Mouse (Mus musculus): ENCODE results near the gene Plekha4. TPM values are rescaled to one million over a fixed set of nuclear protein-coding genes. Genes with fewer than 3 reads are reported as not detected.

Plekha4 gene
- polyA plus RNA-seq, 1 experiment from 2014 or later: 0.59 TPM

- Histone ChIP-seq H3K4me1 (peaks cover 27% of the 10 kb centered on the region), H3K4me3 (no peak overlapping the region), H3K27me3 (ENCODE audit: insufficient read depth, poor library complexity, severe bottlenecking) (no peaks in the 10 kb centered on the region), H3K9me3 (no peaks in the 10 kb centered on the region), H3K36me3 (no peaks in the 10 kb centered on the region), H3K27ac (peak overlapping the region; percentile 42; the same call in 1 of the 2 replicates)
- WGBS: 61% methylated on average over 8 of the region's 8 CpGs
- no peak for DNase-seq (ENCODE audit: low spot score)
Observed at GRCm38 (mm10) chr7:45553519-45553918, 27.4 kb downstream of the Plekha4 start.

DNA sequence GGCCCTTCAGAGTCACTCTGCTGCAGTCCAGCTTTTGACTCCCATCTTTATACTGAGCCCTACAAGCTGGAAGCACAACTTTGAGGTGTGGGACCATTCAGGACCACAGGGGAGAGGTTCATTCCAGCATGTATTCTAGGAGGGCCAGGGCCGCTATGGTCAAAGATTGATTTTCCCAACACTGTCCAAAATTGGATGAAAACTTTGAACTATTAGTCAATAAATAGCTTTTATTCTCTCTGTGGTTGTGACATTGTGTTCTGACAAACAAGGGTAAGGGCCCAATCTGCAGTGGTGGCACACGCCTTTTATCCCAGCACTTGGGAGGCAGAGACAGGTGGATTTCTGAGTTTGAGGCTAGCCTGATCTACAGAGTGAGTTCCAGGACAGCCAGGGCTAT is 27.9 kb downstream of the Plekha4 start:
- Histone ChIP-seq H3K4me3 (no peak overlapping the region), H3K27ac (peak overlapping the region; percentile 42; the same call in 1 of the 2 replicates), H3K9me3 (no peaks in the 10 kb centered on the region), H3K27me3 (ENCODE audit: insufficient read depth, poor library complexity, severe bottlenecking) (no peaks in the 10 kb centered on the region), H3K36me3 (no peaks in the 10 kb centered on the region), H3K4me1 (peaks cover 32% of the 10 kb centered on the region)
- DNase-seq (ENCODE audit: low spot score): no peak
- WGBS: 92% methylated on average over 2 of the region's 2 CpGs

GRCm38 (mm10) chr7:45554744-45555143 is 28.6 kb downstream of the Plekha4 start, which contains the start of gene Hsd17b14:
Hsd17b14 (plus strand) TSS chr7:45554893.
- Histone ChIP-seq H3K27ac (peak within 1 kb of the TSS; percentile 42; the same call in 1 of the 2 replicates), H3K4me3 (no peak within 1 kb of the TSS), H3K4me1 (peaks cover 36% of the 10 kb centered on the region), H3K27me3 (ENCODE audit: insufficient read depth, poor library complexity, severe bottlenecking) (no peaks in the 10 kb centered on the region), H3K36me3 (no peaks in the 10 kb centered on the region), H3K9me3 (no peaks in the 10 kb centered on the region)
- WGBS: 49% methylated on average over 8 of the region's 8 CpGs
- no peak for DNase-seq (ENCODE audit: low spot score)

GRCm38 (mm10) chr7:45555787-45556186 is 29.7 kb downstream of the Plekha4 start:
- no peaks in the 10 kb centered on the region for H3K36me3 ChIP-seq
- DNase-seq (ENCODE audit: low spot score): peak; percentile 88
- no peak overlapping the region for H3K4me3 ChIP-seq
- 21% methylated on average over 8 of the region's 8 CpGs for WGBS
- no peaks in the 10 kb centered on the region for H3K9me3 ChIP-seq
- H3K27ac ChIP-seq: peak overlapping the region; percentile 52
- no peaks in the 10 kb centered on the region for H3K27me3 ChIP-seq (ENCODE audit: insufficient read depth, poor library complexity, severe bottlenecking)
- H3K4me1 ChIP-seq: peaks cover 35% of the 10 kb centered on the region

DNA sequence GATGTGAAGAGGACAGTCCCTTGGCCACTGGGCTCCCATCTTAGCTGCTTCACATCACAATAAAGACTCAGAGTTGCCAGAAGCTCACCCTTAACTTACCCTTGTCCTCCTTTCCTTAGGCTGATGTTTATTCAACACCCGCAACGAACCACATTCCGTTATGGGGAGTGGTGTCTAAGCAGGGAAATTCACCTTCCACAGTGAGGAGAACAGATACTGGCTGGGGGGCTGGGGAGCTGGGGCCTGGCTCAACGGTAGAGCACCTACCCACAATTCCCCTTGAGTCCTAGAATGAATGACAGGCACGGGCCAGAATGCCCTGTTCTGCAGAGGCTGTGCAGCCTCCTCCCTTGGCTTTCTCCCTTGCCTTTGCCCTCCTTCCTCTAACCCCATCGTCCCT is 32.8 kb downstream of the Plekha4 start:
- peaks cover 38% of the 10 kb centered on the region for H3K4me1 ChIP-seq
- no peak for DNase-seq (ENCODE audit: low spot score)
- 64% methylated on average over 5 of the region's 6 CpGs for WGBS
- no peaks in the 10 kb centered on the region for H3K27me3 ChIP-seq (ENCODE audit: insufficient read depth, poor library complexity, severe bottlenecking)
- H3K9me3 ChIP-seq: no peaks in the 10 kb centered on the region
- H3K36me3 ChIP-seq: no peaks in the 10 kb centered on the region
- H3K4me3 ChIP-seq: no peak overlapping the region
- 0 out of 2 replicates have a peak overlapping the region, but pooled peaks have one; percentile 25 for H3K27ac ChIP-seq

DNA sequence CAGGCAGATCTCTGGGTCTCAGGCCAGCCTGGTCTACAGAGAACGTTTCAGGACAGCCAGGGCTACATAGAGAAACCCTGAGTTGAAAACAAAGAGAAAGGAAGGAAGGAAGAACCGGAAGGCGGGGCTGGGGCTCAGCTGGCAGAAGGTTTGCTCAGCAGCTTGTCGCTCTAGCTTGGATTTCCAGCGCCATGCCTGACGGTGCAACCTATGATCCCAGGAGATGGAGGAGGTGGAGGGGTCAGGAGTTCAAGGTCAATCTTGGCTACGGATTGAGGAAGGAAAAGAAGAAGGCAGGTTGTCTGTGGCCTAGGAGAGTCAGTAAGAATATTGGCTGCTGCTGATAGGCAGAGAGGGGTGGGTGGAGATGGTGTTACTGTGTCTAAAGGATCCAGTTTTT is 34.1 kb downstream of the Plekha4 start:
- Histone ChIP-seq H3K27ac (no peak overlapping the region), H3K9me3 (no peaks in the 10 kb centered on the region), H3K27me3 (ENCODE audit: insufficient read depth, poor library complexity, severe bottlenecking) (no peaks in the 10 kb centered on the region), H3K36me3 (no peaks in the 10 kb centered on the region), H3K4me1 (peaks cover 38% of the 10 kb centered on the region), H3K4me3 (no peak overlapping the region)
- no peak for DNase-seq (ENCODE audit: low spot score)
- WGBS: 77% methylated on average over 7 of the region's 7 CpGs

- no peak overlapping the region; the same call in 1 of the 2 replicates for H3K27ac ChIP-seq
- peak overlapping the region; percentile 27 for H3K4me3 ChIP-seq
Observed at GRCm38 (mm10) chr7:45560843-45561623, 34.9 kb downstream of the Plekha4 start.

DNA sequence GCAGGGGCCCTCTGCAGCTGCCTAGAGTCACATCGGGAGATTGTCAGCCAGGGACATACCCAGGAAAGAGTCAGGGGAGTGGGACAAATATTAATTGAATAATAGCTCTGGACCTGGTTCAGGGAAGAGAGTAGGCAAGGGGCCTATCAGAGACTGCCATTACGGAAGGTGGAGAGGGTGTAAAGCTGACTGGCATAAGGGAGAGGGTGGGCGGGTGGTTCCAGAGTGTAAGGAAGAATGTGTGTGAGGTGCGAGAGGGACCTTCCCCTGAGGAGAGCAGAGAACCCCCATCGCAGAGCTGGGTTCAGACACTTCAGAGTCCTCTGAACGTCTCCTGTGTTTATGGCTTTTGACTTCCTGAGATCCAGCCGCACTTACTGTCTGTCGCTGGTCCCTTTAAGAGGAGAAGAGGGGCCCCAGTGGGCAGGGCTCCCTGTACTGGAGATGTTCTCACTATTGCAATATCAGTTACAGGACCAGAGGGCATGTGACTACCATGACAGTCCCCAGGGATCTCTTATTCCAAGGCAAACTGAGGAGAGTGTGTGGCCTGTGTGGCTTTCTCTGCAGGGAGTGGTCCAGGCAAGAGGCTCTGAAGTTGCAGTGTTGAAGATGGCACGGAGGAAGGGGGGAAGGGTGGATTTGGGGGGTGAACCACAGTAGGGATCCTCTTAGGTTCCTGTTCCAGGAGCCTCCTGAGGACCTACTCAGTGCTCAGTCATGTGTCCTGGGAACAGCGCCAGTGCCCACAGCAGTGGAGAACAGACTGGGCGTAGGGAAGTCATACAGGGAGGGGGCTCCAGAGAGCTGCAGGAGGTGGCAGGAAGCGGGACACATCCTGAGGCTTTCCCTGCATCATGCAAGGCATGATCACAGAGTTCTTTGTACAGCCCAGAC is 35.7 kb downstream of the Plekha4 start:
- H3K27ac ChIP-seq: peak overlapping the region; percentile 72
- H3K4me1 ChIP-seq: peaks cover 30% of the 10 kb centered on the region
- DNase-seq (ENCODE audit: low spot score): no peak
- no peaks in the 10 kb centered on the region for H3K36me3 ChIP-seq
- 47% methylated on average over 12 of the region's 12 CpGs for WGBS
- H3K27me3 ChIP-seq (ENCODE audit: insufficient read depth, poor library complexity, severe bottlenecking): no peaks in the 10 kb centered on the region
- peak overlapping the region; percentile 27 for H3K4me3 ChIP-seq
- no peaks in the 10 kb centered on the region for H3K9me3 ChIP-seq

More at GRCm38 (mm10) chr7:45560843-45561623, 34.9 kb downstream of the Plekha4 start:
- DNase-seq (ENCODE audit: low spot score): no peak
- Histone ChIP-seq H3K27me3 (ENCODE audit: insufficient read depth, poor library complexity, severe bottlenecking) (no peaks in the 10 kb centered on the region), H3K36me3 (no peaks in the 10 kb centered on the region), H3K4me1 (peaks cover 35% of the 10 kb centered on the region), H3K9me3 (no peaks in the 10 kb centered on the region)
- 23% methylated on average over 17 of the region's 17 CpGs for WGBS

- Histone ChIP-seq H3K4me3 (no peak overlapping the region), H3K27ac (no peak overlapping the region), H3K36me3 (no peaks in the 10 kb centered on the region), H3K9me3 (no peaks in the 10 kb centered on the region), H3K4me1 (peaks cover 41% of the 10 kb centered on the region), H3K27me3 (ENCODE audit: insufficient read depth, poor library complexity, severe bottlenecking) (no peaks in the 10 kb centered on the region)
- WGBS: 69% methylated on average over 2 of the region's 2 CpGs
- DNase-seq (ENCODE audit: low spot score): no peak
Observed at GRCm38 (mm10) chr7:45564811-45565210, 38.7 kb downstream of the Plekha4 start.

DNA sequence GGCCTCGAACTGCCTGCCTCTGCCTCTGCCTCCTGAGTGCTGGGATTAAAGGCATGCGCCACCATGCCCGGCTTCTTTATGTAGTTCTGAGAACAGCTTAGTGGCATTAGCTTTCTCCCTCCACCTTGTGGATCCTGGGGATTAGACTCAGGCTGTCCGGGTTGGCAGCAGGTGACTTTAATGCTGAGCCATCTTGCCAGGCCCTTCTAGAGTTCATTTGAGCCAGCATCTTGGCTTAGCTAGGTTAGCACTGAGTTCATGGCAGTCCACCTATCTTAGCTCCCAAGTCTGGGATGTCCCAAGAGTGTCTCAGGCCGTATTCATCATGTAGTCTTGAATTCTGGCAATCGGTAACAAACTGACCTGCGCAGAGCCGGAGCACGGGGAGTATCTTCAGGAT is 39.3 kb downstream of the Plekha4 start:
- WGBS: 83% methylated on average over 9 of the region's 9 CpGs
- Histone ChIP-seq H3K4me3 (no peak overlapping the region), H3K4me1 (peaks cover 44% of the 10 kb centered on the region), H3K27ac (0 out of 2 replicates have a peak overlapping the region, but pooled peaks have one; percentile 19), H3K27me3 (ENCODE audit: insufficient read depth, poor library complexity, severe bottlenecking) (no peaks in the 10 kb centered on the region), H3K36me3 (no peaks in the 10 kb centered on the region), H3K9me3 (no peaks in the 10 kb centered on the region)
- DNase-seq (ENCODE audit: low spot score): no peak

DNA sequence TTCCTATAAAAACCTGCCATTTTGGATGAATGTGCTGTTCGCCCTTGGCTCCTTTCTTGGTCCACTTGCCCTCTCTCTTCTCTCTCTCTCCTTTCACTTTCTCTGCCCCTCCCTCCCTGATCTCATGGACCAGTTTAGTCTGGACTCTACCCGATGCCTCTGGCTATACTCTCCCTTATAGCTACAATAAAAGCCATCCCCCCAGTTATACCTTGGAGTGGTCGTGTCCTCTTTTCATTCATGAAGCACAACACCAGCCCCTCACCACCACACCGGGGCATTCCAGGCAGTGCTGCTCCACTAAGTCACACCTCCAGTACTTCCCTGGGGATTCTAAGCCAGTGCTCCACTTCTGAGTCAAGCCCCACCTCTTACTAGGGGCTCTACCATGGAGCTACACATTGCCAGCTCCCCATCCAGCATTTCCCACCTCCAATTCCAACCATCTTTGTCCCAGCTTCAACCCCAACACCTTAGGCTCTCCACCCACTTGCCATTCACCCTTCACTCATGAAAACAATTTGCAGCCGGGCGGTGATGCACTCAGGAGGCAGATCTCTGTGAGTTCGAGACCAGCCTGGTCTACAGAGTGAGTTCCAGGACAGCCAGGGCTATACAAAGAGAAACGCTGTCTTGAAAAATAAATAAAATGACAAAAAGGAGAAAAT is 41.1 kb downstream of the Plekha4 start:
- H3K9me3 ChIP-seq: no peaks in the 10 kb centered on the region
- DNase-seq (ENCODE audit: low spot score): no peak
- peak overlapping the region; percentile 59 for H3K4me3 ChIP-seq
- 63% methylated on average over 8 of the region's 8 CpGs for WGBS
- no peaks in the 10 kb centered on the region for H3K27me3 ChIP-seq (ENCODE audit: insufficient read depth, poor library complexity, severe bottlenecking)
- no peaks in the 10 kb centered on the region for H3K36me3 ChIP-seq
- peaks cover 43% of the 10 kb centered on the region for H3K4me1 ChIP-seq
- peak overlapping the region; percentile 89 for H3K27ac ChIP-seq

GRCm38 (mm10) chr7:45567780-45568516 is 41.8 kb downstream of the Plekha4 start:
- under 1% methylated on average over 24 of the region's 24 CpGs for WGBS
- H3K27ac ChIP-seq: peak overlapping the region; percentile 89
- DNase-seq (ENCODE audit: low spot score): peak; percentile 99
- peaks cover 42% of the 10 kb centered on the region for H3K4me1 ChIP-seq
- H3K9me3 ChIP-seq: no peaks in the 10 kb centered on the region
- no peaks in the 10 kb centered on the region for H3K36me3 ChIP-seq
- H3K4me3 ChIP-seq: peak overlapping the region; percentile 59
- H3K27me3 ChIP-seq (ENCODE audit: insufficient read depth, poor library complexity, severe bottlenecking): no peaks in the 10 kb centered on the region

All from heart, embryonic 10.5 days (tissue).